Mouse (Mus musculus) CD4-positive, CD25-positive, alpha-beta regulatory T cell, adult 4 months (primary cell): ENCODE results near the gene Kmt2a. TPM values are rescaled to one million over a fixed set of nuclear protein-coding genes. Genes with fewer than 3 reads are reported as not detected.

Source experiments
- ATAC-seq: one replicate; pipeline ENCODE4 v1.8.0; 2017
- polyA plus RNA-seq, 2 experiments: library from polyadenylated mRNA; unstranded; fragments of 100-300 nt; shearing (Covaris generic); gene quantifications; one replicate each; pipeline ENCODE4 v1.2.1; 2017

The Kmt2a gene
- 10 to 100 TPM; 34.7 to 41.1 TPM for polyA plus RNA-seq

DNA sequence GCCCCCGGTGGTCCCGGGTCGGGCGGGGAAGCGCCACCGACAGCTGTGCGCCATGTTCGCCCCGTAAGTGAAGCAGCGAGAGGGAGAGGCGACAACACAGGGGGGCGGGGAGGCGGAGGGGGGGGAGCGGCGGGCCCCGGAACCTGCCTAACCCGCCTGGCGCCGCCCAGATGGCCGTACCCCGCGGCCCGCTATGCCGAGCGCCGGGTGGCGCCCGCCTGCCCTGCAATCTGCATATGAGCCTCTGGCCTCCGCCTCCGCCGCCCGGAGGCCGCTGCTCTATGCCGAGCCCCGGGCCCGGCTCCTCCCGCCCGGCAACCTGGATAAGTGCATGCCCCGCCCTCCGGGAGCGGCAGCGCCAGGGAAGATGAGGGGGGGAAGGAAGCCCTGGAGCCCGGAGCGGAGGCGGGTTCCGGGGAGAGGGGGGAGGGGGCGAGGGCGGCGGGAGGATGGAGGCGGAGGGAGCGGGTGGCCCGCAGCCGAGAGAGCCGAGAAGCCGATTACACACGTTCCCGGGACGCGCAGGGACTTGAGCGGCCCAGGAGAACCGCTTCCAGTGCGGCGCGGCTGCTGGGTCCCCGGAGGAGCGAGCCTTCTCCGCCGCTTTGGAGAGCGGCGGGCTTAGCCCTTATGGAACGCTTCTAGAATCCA lies at the start of gene Kmt2a:
TSS of gene Kmt2a (minus strand) at position 76 of the 651 bp plus-strand sequence.
- peak; percentile 63 for ATAC-seq

DNA sequence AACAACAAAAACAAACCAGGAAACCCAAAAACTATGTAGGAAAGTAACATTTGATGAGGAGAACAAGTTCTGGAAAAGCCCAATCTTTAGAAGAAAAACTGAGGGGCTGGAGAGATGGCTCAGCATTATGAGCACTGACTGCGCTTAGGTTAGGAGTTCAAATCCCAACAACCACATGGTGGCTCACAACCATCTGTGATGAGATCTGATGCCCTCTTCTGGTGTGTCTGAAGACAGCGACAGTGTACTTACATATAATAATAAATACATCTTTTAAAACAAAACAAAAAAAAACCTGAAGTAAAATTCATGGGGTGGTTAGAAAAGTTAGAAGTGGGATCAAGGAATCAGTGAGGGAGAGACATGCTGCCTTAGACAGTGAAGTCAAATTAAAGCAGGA lies 40.4 kb upstream of the Kmt2a start:
- no peak for ATAC-seq

DNA sequence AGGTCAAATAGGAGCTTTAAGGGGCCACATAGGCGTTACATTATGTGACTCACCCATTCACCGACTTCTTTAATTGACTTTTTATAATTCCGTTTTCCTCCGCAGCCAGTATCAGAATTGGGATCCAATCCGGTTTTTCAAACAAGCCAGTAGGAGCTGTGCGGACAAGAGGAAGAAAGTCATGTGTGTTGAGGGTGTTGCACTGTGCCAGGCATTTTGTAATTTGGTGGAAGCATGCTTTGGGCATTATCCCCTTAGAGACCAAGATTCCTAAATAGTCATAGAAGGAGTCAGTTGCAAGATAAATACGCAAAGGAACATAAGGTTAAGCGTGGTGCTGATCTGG lies 40.0 kb upstream of the Kmt2a start:
- ATAC-seq = peak; percentile 20

DNA sequence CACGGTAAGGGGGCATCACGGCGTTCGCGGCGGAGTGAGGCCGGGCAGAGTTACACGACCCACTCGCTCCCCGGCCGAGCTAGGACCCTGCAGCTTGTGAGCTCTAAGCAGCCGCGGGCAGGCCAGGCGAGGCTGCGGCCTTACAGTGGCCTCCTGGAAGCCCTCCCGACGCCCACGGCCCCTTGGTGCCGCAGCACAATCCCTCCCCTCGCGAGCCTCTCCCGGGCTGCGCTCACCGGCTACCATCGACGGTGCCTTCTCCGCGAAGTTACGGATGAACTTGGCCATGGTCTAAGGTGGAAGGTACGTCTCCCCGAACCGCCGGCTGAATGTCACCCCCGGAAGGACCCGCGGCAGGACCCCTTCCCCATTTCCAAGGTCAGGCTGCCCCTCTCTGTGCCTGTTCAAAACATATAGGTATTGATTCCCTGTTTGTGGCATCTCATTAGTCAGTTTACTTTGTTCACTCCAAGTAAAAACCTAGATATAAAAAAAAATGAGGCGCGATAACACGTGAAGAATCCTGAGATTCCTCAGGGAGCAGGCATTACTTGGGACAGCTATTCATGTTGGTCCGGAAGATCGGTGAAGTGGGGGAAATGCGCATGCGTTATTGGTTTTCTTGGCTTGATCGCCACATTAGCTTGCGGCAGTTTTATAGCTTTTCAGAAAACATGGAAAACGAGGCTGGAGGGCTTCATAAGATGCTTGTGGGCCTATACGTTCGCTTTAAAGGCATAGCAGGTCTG lies 39.5 kb upstream of the Kmt2a start, which contains the start of gene Atp5l:
TSS of gene Atp5l (minus strand) at position 369 of the 749 bp plus-strand sequence.
- peak; percentile 71 for ATAC-seq

DNA sequence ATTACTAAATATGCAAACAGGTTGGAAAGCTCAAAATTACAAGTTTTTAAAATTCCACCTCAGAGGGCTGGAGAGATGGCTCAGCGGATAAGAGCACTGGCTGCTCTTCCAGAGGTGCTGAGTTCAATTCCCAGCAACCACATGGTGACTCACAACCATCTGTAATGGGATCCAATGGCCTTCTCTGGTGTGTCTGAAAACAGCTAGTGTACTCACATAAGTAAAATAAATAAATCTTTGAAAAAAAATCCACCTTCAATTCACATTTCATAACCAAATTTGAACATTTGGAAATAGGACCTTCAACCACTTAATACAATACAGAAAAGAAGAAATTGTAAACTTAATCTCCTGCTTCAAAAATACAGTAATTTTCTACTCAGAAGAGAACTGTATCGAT lies 38.5 kb upstream of the Kmt2a start:
- no peak for ATAC-seq

DNA sequence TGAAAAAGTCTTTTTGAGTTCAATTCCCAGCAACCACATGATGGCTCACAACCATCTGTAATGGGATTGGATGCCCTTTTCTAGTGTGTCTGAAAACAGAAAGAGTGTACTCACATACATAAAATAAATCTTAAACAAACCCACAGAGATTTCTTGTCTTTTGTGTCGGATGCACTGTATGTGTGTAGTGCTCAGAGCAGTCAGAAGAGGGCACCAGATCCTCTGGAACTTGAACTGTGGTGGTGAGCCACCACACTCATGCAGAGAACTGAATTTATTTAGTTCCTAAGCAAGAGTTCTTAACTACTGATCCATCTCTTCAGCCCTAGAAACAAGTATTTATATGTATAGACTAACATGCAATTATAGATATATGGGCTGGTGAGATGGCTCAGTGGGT lies 35.1 kb upstream of the Kmt2a start:
- ATAC-seq = peak; percentile 68

DNA sequence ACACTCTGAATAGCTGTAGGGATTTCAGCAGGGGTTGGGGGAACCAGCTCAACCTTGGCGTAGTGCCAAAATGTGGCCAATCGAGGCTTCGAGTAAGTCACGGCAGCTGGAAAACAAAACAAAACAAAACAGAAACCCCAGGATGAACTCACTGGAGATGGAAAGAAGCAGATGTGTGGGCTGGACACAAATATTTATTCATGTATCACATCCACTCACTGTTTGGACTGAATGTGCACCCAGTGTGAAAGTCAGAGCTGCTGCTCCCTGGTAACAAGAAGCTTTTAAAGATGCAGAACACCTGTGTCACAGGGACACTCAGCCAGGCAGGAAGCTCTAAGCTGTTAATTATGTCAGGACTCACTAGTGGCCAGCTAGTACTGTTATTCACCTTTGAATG lies 33.6 kb upstream of the Kmt2a start:
- no peak for ATAC-seq

DNA sequence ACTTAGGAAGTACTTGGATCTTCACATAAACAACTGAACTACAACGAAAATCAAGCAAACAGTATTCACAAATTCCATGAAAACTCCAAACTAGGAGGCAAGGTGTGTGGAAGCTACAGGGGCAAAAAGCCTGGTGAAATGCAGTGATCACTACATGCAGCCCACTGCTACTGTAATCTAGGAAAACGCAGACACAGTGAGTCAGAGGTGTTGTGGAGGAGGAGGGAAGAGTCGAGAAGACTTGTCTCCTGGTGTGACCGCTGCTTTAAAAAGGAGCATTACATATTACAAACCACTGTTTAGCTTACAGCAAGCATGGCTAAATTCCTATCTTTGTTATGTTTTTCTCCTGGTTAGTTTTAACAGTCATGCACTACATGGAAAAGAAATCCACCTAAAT lies 30.3 kb upstream of the Kmt2a start:
- no peak for ATAC-seq

DNA sequence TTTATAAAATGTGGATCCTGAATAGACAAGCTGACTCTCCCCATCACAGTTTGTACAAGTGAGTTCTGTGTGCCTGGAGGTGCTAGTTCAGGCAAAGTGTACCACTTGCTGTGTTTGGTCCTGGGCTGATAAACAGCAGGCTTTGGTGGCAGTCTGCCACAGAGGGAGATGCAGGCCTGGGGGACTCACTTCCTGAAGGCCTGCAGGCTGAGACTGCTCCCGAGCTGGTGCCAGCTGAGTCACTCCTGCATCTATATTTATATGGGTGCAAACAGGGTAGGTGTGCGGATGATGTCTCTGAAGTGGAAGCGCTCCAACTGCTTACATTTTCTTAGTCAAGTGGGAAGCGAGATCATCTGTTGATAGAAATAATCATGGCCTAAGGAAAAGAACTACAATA lies 24.5 kb upstream of the Kmt2a start:
- ATAC-seq = no peak

DNA sequence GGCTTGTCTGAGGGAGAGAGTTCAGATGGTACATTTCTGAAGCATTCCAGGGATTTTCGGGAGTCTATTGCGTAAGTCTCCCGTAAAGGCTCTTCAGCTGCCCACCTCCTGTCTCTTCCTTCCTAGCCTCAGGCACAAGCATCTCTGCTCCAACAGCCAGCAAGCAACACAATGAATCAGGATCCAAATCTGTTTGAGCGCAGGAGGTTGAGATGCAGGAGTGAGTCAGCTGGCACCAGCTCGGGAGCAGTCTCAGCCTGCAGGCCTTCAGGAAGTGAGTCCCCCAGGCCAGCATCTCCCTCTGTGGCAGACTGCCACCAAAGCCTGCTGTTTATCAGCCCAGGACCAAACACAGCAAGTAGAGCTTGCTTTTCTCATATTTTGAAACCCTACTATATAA lies 23.9 kb upstream of the Kmt2a start:
- ATAC-seq = no peak

DNA sequence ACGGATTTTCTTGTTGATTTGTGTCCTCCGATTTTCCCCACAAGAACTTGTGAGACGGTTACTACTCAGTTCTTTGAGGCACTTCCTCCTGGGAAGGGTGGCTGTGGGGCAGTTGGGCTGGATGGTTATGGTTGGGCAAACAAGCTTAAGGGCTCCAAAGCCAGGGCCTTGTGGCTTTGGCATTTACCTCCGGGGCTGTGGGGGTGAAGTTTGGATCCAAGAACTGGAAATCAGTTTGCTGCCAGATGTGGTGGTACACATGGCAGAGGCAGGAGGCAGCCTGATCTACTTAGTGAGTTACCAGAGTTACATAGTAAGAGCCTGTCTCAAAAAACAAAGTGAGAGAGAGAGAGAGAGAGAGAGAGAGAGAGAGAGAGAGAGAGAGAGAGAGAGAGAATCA lies 22.8 kb upstream of the Kmt2a start:
- ATAC-seq = no peak

DNA sequence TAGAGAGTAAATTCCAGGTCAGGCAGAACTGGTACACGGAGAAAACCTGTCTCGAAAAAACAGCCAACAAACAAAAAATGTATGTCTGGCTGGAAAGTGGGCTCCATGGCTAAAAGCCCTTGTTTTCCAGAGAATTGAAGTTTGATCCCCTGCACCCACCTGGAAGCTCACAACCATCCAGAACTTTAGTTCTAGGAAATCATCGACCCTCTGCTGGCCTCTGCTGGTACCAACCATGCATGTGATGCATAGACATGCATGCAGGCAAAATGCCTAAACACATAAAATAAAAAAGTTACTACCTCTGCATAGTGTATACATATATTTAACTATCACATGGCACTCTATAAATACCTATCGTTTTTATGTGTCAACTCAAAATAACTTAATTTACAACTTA lies 19.3 kb upstream of the Kmt2a start:
- ATAC-seq = no peak

DNA sequence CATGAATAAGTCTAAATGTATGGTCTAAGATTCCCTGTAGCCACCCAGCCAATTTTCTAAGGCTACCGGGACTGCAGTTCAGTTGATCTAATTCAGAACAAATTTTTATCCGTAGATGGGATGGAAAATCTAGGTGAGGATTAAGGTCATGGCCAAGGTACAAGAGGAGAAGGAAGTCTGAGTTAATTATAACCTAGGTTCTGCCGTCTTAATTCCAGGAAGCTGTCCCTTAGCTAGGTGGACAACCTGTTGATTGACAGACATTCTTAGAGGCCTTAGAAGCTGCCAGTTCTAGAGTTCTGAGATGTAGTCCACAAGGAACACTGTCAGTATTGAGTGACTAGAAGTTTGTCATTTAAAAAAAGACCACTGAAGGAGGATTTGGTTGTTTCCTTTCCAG lies 18.6 kb upstream of the Kmt2a start:
- no peak for ATAC-seq

DNA sequence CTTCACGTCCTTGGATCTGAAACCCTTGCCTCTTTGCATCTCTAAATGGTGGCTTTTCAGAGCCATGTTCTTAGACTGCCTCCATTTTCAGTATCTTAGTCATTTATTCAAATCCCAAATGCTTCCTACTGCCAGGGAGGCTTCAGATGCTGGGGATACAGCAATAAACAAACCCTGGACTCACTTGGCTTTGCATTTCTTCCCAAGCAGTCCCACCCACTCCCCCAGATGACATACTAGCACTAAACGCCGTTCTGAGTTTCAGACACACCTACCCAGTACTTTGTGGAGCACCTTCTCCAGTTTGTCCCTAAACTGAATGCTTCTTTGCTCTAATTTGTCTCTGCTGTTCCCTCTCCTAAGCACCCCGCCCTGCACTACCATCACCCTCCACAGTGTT lies 15.9 kb upstream of the Kmt2a start:
- no peak for ATAC-seq

DNA sequence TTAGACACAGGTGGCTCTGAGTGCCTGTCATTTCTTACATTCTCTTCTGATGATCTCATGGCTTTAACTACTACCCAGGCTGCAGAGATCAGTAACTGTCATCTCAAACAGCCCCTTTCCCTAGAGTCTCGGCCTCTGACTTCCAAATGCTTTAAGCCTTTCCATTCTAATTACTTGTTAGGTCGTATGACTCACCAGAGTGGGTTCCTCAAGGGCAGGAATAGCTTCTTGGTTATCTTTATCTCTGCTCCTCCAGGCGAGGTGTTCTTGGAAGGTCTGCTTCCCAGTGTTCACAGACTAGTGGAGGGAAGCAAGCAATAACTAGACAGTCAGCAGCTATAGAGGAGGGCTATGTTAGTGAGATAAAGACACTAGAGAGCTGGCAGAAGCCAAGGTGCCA lies 11.6 kb upstream of the Kmt2a start:
- no peak for ATAC-seq

DNA sequence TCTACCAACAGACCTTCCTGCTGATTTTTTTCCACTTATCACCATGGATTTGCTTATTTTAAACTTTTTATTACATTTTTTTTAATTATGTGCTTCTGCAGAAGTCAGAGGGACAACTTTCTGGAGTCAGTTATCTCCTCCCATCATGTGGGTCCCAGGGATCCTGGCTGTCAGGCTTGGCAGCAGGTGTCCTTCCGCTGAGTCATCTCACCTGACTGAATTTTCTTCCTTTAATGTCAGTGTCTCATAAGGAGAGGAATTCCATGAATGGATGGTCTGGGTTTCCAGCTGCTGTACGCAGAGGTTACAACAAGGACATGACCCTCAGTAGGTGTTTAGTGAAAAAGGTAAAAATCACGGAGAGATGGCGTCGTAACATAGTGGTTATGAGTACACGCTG lies 10.1 kb upstream of the Kmt2a start:
- ATAC-seq = no peak

DNA sequence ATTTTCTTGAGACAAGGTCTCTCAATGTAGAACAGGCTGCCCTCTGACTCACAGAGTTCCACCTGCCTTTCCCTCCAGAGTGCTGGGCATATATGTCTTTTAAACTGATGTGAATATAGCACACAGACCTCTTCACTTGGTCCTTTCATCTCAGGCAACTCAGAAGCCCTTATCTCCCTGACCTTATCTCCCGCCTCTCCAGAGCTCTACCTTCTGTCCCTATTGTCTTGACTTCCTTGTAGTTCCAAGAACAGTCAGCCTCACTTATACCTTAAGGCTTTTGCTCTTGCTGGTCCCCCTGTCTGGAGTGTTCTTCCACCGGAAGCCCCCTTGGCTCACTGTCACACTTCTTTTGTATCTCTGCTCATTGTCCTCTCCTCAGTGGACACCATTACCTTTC lies 9.0 kb upstream of the Kmt2a start:
- no peak for ATAC-seq

DNA sequence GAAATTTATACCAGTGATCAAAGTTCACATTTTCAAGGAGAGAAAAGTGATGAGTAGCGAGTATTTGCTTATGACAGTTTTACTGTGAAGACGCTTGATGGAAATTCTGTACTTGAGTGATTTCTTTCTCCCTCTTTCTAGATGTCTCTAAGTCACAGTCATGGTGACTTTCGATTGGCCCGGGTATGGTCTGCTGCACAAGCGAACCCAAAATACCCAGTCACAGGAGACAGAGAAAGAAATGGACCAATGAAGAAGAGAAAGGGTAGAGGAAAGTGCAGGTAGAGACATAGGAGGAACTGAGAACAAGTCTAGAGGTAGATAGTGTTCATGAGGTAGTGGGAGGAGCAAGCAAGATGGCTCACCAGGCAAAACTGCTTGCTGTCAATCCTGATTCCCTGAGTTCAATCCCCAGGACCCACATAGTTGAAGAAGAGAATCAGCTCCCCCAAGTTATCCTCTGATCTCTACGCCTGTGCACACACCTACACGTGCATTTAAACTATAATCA lies 7.1 kb upstream of the Kmt2a start:
- no peak for ATAC-seq

DNA sequence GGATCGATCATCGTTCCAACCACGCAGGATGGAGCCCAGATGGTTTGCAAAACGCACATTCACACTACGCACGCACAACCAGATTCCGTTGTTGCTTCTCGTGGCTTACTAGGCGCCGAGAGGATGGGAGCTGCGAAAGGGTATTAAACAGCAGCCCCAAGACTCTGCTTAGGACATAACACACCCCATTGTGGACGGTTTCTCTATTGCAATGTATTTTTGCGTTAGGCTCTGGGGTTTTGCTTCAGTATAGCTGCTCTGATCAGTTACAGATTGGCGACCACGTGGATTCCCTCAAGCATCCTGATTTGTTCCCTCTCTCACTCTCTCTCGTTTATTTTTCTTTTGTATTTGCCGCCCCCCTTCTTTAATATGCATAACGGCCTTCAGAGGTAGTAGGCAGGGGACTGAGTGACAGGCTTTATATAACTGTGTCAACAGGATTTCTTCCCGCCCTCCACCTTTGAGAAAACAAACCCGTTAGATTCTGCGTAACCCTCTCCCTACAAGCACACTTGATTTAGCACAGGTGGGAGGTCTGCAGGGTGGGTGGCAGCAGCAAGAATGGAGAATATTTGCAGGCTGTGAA lies 2.0 kb upstream of the Kmt2a start:
- peak; percentile 12 for ATAC-seq

DNA sequence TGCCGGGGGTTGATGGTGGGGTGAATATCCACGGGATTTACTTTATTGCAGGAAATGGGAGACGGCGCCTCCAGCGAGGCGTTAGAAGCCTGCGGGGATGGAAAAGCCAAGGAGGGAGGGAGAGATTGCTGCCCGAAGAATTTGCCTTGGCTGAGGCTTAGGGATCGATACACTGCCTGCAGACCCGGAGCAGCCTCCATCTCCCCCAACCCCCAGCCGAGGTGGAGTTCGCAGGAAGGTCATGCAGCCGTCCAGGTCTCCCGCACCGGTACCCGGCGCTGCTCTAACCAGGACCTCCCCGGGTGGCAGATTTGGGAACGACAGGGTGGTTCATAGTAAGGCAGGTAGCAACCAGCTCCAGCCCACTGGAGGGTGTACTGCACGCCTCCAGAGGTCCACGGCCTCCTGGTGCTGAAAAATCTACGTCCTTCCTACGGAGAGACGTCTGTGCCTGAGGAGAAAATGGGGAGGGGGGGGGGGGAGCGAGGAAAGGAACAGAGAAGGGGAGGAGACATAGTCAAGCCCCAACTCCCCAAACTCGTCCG lies 1.4 kb upstream of the Kmt2a start:
- peak; percentile 38 for ATAC-seq

DNA sequence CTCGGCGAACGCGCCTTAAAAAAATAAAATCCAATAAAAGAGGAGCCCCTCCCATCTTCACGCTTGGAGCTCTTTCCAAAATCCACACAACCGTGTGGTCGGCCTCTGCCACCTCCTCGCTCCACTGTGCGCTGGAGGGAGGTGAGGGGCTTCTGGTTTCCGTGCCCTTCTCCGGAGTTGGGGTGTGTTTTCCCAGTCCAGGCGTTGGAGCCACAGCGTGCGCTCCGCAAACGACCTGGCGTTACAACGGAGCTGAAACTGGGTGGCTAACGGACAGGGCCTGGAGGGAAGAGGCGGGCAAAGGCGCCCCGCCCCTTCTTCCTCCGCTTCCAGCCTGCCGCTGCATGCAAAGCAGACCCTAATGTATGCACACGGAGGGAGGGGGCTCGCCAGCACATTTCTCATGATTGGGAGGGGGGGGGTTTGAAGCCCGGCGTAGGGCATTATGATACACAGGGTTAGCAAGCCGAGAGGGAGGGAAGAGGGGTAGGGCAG lies 892 bp upstream of the Kmt2a start:
- peak; percentile 10 for ATAC-seq

DNA sequence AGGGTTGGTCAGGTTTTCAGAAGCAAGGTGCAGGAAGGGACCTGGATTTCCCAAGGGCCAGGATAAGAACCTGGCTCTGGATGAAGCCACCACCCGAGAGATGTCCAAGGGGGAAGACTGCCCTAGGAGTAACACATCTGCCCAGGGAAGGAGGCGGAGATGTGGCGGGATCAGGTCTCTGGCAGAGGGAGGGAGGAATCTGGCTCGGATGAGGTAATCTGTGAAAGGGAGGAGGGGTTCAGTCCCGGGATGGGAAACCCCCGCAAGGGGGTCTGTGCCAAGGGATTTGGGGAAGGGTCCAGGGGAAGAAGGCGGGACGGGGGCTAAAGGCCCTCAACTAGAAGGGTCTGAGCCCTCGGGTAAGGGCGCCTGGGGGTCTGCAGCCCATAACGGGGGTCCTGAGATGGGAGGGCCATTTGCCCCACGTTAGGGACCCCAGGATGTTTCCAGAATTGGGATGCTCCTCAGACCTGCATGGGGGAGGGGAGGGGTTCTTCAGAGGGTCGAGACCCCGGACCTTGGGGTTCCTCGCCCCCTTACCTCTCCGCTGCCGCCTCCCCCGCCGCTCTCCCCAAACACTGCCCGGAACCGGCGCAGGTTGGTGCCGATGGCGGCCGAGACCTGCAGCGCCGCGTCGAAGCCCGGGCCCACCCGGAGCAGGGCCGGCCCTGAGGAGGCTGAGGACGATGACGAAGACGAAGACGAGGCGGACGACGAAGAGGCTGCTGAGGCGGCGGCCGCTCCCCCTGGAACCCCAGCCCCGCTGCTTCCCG lies 601 bp downstream of the Kmt2a start:
- peak; percentile 1 for ATAC-seq
